Mouse (Mus musculus) intestine, postnatal 0 days (tissue): Measurements from ENCODE around the gene Znrf1. TPM values are rescaled to one million over a fixed set of nuclear protein-coding genes. Genes with fewer than 3 reads are reported as not detected.

ENCODE experiments used
- ATAC-seq: fragments of 200-750 bp; cut with Nextera tagmentation; 2 replicates; pipeline ENCODE4 v1.8.0; 2017; ENCODE audit warnings: mild to moderate bottlenecking, moderate TSS enrichment, moderate library complexity
- H3K27ac ChIP-seq: fragments of 300-500 bp; sonication (generic); 2 replicates; pipeline ENCODE4 v1.5.1; 2014; ENCODE audit warnings: mild to moderate bottlenecking, low read depth, low read length, moderate library complexity
- H3K27me3 ChIP-seq: fragments of 300-500 bp; sonication (generic); replicated peaks from 2 replicates; pipeline ENCODE4 v1.6.1; 2014; ENCODE audit warnings: low read length, mixed read lengths; ENCODE audit not compliant: control insufficient read depth, insufficient read depth
- H3K36me3 ChIP-seq: fragments of 300-500 bp; sonication (generic); 2 replicates; pipeline ENCODE4 v1.6.1; 2014; ENCODE audit warnings: mild to moderate bottlenecking, moderate library complexity; ENCODE audit not compliant: control insufficient read depth, insufficient read depth
- H3K4me1 ChIP-seq: fragments of 300-500 bp; sonication (generic); replicated peaks from 2 replicates; pipeline ENCODE4 v1.6.1; 2014; ENCODE audit warnings: antibody characterized with exemption, low read length, mixed read lengths; ENCODE audit not compliant: control insufficient read depth, insufficient read depth
- H3K4me2 ChIP-seq: fragments of 300-500 bp; sonication (generic); replicated peaks from 2 replicates; pipeline ENCODE4 v1.6.1; 2014; ENCODE audit warnings: low read depth, mild to moderate bottlenecking, moderate library complexity
- H3K4me3 ChIP-seq: fragments of 300-500 bp; sonication (generic); 2 replicates; pipeline ENCODE4 v1.5.1; 2014; ENCODE audit warnings: low read depth, low read length
- H3K9ac ChIP-seq: fragments of 300-500 bp; sonication (generic); 2 replicates; pipeline ENCODE4 v1.6.1; 2014; ENCODE audit warnings: mild to moderate bottlenecking, low read depth, low read length
- H3K9me3 ChIP-seq: fragments of 300-500 bp; sonication (generic); 2 replicates; pipeline ENCODE4 v1.6.1; 2016; ENCODE audit warnings: mixed run types; ENCODE audit not compliant: control insufficient read depth
- CTCF ChIP-seq: sonication (generic); IDR thresholded peaks from 2 replicates; pipeline ENCODE4 v1.5.1; 2016; ENCODE audit warnings: low read depth, mild to moderate bottlenecking, control low read depth, antibody characterized with exemption, moderate library complexity
- WGBS: fragments of 180-500 bp; shearing (Covaris S2); extraction: QIAGEN DNeasy Blood & Tissue Kit; methylation state at CpG from one replicate; pipeline ENCODE4 v1.1.7; 2014; 5-methylcytosine and 5-hydroxymethylcytosine counted together
- polyA plus RNA-seq: library from polyadenylated mRNA; unstranded; fragments of >200 nt; fragmentation: Nextera tagmentation; extraction: Ambion mirVana; gene quantifications from 2 replicates; pipeline ENCODE4 v1.2.1, GENCODE M21; 2015

Gene Znrf1
- polyA plus RNA-seq, 1 experiment from 2014 or later: 11.7 TPM

- Histone ChIP-seq H3K9me3 (no peaks in the 10 kb centered on the region), H3K27me3 (no peaks in the 10 kb centered on the region), H3K4me1 (no peaks in the 10 kb centered on the region), H3K36me3 (peaks cover 37% of the 10 kb centered on the region), H3K9ac (no peak overlapping the region), H3K4me3 (no peak overlapping the region), H3K4me2 (no peak overlapping the region), H3K27ac (no peak overlapping the region)
- 89% methylated on average over 2 of the region's 2 CpGs for WGBS
- no peak for ATAC-seq
- no peak for TF ChIP-seq CTCF
Observed at GRCm38 (mm10) chr8:111666751-111667150, 130.9 kb downstream of the Znrf1 start.

Other genes starting within 250 kb of the Znrf1 start
- gene Rfwd3, start 235.9 kb upstream of the Znrf1 start, polyA plus RNA-seq: 16.0 and 16.1 TPM in 2 replicates
- 10.0 TPM in 2 replicates for gene Mlkl, start 197.9 kb upstream of the Znrf1 start, polyA plus RNA-seq
- gene Fa2h, start 142.3 kb upstream of the Znrf1 start, polyA plus RNA-seq: 0.50 and 2.6 TPM in 2 replicates
- 1.3 and 1.4 TPM in 2 replicates for gene Wdr59, start 14.0 kb upstream of the Znrf1 start, polyA plus RNA-seq
- gene Ldhd, start 94.3 kb downstream of the Znrf1 start, polyA plus RNA-seq: 5.8 and 6.5 TPM in 2 replicates
- 6.9 and 7.8 TPM in 2 replicates for gene Zfp1, start 107.3 kb downstream of the Znrf1 start, polyA plus RNA-seq
- gene Ctrb1, start 154.9 kb downstream of the Znrf1 start, polyA plus RNA-seq: 75.8 and 118 TPM in 2 replicates
- gene Bcar1, start 207.7 kb downstream of the Znrf1 start, polyA plus RNA-seq: 38.8 and 41.1 TPM in 2 replicates